Mouse (Mus musculus) kidney, adult 8-10 months (tissue): ENCODE measurements around the gene Spred1.

ENCODE experiments used
- DNase-seq, 2 experiments: peaks; one replicate each; pipeline ENCODE4 v3.0.0; 2022

Gene Spred1

GRCm38 (mm10) chr2:117121212-117121983, at the start of gene Spred1:
Spred1 (plus strand) TSS chr2:117121374.
- DNase-seq, result peak; percentile 9 to 21

DNA sequence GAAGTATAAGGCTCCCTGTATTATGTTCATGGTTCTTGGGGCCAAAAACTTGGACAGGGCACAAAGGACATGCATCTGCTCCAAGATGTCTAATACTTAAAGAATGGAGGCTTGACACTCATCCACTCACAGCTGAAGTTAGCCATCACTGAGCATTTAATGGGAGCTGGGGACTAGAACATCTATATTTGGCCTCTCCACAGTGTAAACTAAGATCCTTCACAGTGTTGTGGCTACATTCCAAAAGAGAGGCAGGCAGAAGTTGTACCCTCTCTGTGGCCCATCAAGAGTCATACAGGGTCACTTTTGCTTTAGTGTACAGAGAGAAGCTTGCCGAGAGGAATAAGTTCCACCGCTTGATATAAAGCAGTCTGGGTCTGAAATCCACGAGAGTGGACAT, 49.6 kb upstream of the Spred1 start:
- no peak for DNase-seq

DNA sequence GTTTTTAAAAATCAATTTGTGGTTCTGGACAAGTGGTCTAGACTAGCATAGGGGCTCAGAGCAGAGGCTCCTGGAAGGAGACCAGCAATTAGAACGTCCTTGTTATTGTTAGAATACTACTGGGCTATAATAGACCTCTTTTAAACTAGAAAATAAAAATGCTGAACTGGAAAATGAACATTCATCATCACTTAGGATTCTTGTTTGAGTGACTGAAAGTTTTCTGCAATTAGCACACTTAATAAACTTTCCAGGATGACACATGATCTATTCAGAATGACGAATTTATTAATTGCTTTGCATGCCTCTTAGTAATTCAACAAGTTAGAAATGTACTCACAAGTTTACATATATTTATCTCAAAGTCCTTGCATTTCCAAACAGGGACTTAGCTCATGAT, 42.5 kb upstream of the Spred1 start:
- DNase-seq, result no peak

GRCm38 (mm10) chr2:117079621-117080020, 41.6 kb upstream of the Spred1 start:
- DNase-seq, result peak; percentile 17 to 39

GRCm38 (mm10) chr2:117086002-117086765, 35.0 kb upstream of the Spred1 start:
- no peak for DNase-seq

DNA sequence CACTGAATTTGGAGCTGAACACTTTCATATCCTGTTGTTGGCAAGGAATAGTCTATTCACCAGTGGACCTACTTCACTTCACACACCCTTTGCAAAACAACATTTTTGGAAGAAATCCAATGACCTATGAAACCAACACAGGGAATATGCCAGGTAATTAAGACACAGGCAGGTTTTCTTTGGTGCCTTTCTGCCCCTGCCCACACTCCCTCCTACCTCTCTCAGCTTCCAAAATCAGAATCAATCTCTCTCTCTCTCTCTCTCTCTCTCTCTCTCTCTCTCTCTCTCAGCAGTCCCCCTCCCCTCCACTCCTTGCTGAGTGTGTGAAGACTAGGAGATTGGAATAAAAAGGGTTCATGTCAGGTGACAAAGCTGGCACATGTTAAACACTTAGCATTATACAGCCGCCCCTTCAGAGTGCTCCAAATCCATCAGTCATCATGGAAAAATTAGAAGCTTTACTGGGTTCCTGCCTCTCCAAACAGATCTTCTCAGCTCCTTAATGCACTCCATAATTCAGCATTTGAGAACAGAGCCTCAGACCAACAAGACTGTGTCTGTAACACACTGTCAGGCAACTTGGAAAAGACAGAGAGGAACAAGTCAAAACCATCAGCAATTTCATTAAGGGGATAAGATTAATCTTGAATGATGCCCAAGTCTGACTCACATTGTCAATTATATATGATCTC, 34.3 kb upstream of the Spred1 start:
- DNase-seq, result no peak

- DNase-seq, result peak in 1 of 2 experiments; percentile 31
These were observed 33.7 kb upstream of the Spred1 start for GRCm38 (mm10) chr2:117087458-117087820.

- DNase-seq, result no peak
These were observed 31.7 kb upstream of the Spred1 start for GRCm38 (mm10) chr2:117089482-117089881.

GRCm38 (mm10) chr2:117090061-117090460, 31.1 kb upstream of the Spred1 start:
- no peak for DNase-seq

GRCm38 (mm10) chr2:117092946-117093401, 28.2 kb upstream of the Spred1 start:
- DNase-seq, result peak in 1 of 2 experiments; percentile 28

DNA sequence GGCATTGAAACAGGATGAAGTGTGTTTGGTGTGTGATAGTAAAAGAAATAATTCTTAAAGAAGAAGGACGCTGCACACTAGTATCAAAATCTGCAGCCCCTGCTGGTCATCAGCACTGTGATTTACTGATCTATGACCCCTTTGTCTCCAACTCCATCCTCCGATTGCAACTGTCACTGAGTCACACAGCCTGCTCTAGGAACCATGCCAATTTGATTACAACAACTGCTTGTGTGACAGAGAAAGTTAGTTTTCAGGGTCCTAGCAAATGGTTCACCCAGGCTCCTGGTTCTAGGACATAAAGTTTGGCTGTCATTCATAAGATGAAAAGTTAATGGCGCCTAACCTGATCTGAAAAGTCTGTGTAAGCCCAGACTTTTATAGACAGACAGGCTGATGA, 25.7 kb upstream of the Spred1 start:
- DNase-seq, result no peak

DNA sequence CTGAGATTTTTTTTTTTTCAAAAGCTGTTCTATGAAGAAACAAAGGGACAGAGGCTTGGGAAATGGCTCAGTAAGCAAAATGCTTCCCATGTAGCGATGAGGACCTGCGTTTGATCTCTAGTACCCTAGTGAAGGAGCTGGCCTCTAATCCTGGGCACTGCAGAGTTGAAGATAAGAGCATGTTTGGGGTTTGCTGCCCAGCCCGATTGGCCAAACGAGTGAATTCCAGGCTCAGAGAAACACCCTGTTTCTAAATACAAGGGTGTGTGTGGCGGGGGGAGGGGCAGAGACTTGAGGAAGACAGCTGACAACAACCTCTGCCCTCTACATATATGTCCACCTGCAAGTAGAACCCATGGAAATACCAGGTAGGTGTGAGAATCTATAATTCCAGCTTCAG, 23.9 kb upstream of the Spred1 start:
- no peak for DNase-seq

DNA sequence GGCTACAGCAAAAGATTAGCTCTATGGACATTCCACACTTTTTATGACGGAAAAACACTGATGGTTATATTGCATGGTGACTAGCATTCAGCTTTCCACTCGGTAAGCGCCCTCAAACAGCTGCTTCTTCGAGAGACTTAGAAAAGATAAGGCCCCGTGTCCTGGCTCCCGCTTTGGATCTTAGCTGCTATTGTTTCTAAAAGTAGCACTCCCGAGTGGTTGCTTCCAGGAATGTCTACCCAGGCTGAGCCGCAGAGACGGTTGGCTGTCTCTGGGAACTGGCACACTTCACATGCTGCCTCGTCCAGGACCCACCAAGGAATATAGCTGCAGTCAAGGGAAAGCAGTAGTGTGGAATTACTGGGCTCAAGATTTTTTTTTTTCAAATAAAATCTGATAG, 21.9 kb upstream of the Spred1 start:
- DNase-seq, result no peak

DNA sequence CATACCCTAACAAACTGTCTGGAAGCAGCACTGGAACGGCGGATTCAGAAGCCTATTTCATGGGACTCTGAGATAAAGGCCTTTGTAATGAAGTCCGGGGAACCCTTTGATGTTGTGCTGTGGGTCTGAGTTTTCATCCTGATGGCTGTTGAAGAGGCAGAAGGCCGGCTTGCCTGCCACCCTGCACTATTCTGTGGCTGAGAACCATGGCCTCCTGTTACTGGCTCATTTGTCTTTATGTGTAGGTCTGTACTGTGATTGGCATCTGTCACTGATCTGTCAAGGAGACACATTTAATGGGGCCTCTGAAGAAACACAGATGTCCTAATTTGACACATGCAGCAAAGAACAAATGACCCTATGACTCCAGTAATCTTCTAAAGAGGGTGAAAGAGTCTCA, 17.7 kb upstream of the Spred1 start:
- no peak for DNase-seq

DNA sequence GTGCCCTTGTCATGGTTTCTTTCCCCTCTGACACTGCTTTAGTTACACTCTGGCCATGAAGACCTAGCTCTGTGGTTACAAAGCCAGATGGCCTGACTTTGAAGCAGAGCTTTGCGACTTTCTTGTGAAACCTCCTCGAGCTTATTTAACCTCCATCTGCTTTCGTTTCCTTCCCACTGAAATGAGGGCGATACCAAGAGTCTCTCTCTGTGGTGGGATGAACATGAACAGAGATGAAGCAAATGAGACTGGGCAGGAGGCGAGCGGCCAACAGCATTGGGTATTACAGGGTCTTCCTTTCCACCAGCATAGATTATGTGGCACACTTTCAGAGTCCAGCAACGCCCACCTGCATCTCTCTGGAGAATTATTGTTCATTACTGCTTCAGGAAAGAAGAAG, 15.8 kb upstream of the Spred1 start:
- DNase-seq, result no peak

DNA sequence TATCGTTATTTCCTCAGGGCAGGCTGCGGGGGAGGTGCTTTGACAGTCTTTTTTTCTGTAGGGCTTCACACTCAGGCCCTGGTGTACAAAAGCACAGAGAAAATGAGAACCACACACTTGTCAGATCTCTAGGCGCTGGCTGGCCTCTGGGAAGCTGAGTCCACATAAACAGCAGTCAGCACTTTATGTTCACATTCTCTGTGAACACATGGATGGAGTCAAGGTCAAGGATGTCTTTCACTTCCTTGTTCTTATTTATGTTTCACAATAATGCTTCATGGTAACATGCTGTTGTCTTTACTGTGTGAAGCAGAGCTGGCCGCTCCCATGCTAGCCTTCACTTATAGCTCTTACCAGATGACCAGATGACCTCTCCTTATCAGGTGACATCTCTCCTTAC, 13.1 kb upstream of the Spred1 start:
- no peak for DNase-seq

- peak; percentile 32 to 39 for DNase-seq
These were observed 11.9 kb upstream of the Spred1 start for GRCm38 (mm10) chr2:117109296-117109695.

- DNase-seq, result no peak
These were observed 10.8 kb upstream of the Spred1 start for GRCm38 (mm10) chr2:117110355-117110866.

DNA sequence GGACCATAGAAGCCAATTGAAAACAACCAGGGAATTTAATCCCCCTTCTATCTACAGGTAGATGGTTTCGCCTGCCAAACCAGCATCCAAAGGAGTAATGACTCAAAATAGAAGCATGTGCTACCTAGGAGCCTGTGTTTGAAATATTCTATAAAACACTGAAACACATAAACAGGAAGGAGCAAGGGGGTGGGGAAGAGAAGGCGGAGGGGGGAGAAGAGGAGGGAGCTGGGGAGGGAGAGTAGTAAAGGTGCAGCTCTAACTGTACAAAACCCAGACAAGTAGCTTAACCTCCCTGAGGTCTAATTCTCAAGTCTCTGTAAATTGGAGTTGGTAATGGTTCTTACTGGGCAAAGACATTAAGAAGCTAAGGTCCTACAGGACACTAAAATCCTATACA, 7.9 kb upstream of the Spred1 start:
- no peak for DNase-seq

DNA sequence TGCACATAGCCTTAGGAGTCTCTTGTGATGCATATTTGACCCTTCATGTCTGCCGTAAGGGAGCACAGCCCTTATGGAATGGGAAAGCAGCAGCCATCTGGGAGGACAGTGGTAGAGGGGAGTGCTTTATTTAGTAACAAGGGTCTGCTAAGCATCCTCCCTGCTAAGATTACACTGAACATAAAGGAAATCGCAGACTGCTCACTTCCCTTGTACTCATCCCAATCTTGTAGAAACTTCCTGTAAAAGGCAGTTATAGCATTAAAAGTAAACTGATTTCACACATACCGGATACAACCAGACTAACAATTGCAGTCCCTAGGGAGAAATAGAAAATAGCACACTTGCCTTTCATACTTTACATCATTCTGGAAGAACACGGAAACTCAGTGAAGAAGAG, 7.4 kb upstream of the Spred1 start:
- no peak for DNase-seq

DNA sequence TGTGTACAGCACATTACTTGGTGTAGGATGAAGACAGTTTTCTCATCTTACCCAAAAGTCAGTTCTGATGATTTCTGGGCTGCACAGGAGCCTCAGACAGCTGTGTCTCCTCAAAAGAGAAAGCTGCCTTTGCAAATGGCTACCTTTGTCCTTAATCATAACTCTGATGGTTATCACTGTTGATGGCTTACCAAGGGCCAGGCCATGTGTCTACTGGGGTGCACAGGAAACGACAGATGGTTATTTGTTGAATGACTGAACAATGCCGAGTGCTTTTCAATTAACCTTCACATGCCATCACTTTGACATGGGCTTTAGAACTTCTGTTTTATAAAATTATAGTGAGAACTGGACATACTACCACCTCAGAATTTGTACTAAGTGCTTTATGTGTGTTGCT, 2.7 kb upstream of the Spred1 start:
- no peak for DNase-seq

GRCm38 (mm10) chr2:117119291-117120245, 1.6 kb upstream of the Spred1 start:
- peak; percentile 75 to 78 for DNase-seq
